Mouse (Mus musculus) WW6 (cell line): ENCODE measurements around the gene Olig3.

Experiments used
- DNase-seq: peaks from one replicate; pipeline ENCODE4 v3.0.0-alpha.2; 2013; ENCODE audit warnings: low read depth, low spot score

Olig3 gene

DNA sequence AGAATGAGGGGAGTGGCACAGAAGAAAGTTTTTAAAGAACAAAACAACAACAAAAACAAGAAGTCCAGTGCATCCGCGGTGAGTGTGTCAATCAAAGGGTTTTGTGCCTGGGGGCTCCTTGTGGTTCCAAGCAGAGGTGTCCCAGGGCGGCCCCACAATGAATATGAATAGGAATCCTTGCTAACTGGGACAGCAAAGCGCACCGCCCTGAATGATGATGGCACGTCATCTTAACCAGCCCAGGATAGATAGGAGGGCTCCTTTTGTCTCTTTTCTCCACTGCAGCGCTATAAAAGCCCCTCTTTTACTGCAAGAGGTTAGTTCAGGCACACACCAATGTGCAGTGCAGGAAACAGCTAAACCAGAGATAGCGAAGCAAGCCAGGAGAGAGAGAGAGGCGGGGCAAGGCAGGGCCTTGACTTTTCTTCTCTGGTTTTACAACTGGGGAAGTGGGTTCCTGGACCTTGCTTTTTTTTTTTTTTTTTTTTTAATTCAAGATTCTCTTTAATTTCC is at the start of gene Olig3:
TSS of gene Olig3 (plus strand) at position 463 of the 513 bp plus-strand sequence.
- DNase-seq: no peak

DNA sequence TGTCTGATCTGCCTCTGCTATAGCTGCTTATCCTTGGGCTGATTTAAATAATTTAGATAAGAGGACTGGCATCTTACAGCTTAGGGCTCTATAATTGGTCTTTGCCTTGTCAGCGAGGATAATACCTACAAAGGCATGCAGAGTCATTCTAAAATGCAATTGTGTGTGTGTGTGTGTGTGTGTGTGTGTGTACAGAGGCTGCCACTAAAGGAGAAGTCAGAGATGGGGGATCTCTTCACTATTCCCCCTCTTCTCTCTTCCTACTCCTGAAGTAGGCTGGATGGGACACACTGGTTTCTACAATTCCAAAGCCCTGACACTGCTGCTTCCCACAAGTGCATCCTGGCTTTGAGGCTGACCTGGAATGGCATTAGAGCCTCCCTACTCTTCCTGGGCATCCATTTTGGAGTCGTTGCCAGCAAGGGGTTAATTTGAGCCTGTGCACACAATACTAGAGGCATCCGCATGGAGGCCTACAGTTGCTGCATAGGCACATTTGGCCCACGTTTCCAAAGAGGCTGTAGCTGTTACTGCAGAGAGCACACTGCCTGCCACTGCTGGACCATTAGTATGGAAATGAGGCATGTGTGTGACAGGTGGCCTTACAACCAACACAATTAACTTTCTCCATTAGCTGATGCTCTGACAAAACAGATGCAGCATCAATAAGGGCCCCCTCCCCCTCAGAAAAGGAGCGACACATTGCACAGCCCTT is 46.5 kb upstream of the Olig3 start:
- no peak for DNase-seq

DNA sequence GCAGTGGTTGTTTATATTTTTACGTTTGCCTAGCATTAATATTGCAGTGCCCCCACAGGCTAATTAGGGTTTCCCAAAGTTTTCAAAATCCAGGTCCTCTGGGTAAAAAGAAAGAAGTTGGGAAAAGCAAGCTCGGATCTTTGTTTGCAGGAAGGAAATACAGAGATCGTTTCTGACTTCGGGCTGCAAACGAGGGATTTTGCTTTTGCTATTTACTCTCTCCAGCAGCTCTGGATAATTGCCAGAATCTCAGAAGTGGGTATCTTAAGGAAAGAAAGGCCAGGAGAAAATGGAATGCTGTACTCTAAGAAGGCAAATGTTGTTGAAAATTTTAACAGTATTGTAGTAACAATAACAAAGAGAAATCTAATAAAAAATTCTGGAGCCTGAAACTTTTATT is 45.9 kb upstream of the Olig3 start:
- no peak for DNase-seq

DNA sequence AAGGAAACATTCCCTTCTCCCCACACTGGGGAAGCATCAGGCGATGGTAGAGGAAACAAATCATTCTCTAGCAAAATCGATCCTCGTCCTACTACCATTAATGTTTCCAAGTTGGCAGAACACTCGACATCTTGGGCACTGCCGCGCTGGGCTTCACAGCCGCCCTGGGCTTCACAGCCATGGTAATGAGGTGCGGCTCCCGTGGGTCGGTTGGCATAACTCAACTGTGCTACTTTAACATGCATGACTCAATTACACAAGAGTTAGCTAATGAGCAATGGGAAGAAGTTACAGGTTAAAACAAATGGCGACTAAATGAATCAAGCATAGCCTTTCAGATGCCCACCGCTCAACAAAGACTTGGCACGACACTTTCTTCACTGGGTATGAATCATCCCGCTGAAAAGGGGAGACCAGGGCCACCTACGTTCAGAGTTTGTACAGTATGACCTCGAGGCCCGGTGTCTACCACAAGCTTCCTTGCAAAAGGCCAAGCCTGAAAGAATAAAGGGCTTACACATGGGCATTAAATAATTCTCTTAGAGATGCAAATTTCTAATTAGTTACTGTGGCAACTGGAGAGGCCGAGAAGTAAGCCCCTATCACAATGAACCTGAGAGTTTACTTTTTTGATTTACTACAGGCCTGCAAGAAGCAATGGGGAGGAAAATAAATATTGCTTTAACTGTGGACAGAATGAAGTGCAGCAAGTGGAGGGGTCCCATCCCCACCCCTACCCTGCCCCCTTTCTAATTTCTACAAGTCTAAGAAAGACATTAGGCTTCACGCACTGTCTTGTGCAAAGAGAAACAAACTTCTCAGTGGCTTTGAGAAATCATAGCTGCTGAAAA is 38.1 kb upstream of the Olig3 start:
- no peak for DNase-seq

DNA sequence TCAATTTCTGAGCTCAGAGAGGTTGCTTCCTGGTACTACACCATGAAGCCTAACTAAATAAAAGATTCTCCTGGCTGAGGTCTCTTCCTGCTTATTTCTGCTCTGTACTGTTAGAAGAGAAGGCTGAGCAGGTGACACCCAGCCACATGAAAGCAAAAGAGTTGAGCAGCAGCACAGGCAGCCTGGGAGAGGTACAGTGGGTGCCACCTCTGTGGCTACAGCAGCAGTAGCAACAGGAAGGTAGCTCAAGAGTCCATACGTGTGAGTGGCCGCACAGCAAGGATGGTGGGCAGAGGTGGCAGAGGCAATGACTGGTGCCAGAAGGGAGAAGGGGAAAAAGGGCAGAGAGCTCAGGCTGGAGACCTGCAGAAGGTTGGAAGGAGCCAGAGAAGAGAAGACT is 34.6 kb upstream of the Olig3 start:
- no peak for DNase-seq

DNA sequence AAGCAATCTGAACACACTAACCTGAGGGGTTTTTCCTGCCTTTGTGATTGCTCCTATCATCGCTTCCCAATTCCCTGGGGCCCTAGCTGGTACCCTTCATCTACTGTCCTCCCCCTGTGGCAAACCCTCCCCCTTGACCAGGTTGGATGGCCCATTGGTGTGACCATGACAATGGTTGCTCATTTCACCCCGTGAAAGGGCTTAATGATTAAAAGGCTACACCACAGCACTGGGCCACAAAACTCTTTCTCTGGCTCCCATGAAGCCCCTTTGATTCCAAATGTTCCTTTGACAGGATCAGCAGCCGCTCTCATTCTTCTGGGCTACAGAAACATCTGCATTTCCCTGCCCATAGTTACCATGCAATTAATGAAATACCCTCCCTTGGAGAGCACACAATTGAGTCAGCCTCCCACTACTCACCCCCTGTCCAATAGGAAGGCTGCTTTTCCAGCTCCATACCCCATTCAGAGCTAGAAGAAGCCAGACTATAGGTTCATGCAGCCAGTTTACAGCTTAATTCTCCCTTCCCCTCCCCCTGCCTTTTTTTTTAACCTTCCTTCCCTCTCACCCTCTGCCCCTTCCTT is 27.0 kb upstream of the Olig3 start:
- DNase-seq: no peak

DNA sequence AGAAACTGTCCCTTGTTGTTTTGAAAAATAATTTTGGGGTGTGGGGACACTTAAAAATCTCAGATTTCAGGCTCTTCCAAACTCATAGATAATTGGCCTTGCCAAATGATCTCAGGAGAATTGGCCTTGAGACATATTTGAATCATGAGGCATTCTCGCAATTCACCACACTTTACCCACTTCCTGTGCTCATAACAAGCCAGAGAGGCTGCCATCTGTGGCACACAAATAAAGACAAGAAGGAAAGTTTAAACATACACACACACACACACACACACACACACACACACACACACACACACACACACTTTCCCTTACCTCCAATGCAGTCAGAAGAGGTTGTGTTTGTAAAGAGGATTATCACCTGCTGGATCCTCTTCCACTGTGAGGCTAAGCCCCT is 22.9 kb upstream of the Olig3 start:
- DNase-seq: no peak

DNA sequence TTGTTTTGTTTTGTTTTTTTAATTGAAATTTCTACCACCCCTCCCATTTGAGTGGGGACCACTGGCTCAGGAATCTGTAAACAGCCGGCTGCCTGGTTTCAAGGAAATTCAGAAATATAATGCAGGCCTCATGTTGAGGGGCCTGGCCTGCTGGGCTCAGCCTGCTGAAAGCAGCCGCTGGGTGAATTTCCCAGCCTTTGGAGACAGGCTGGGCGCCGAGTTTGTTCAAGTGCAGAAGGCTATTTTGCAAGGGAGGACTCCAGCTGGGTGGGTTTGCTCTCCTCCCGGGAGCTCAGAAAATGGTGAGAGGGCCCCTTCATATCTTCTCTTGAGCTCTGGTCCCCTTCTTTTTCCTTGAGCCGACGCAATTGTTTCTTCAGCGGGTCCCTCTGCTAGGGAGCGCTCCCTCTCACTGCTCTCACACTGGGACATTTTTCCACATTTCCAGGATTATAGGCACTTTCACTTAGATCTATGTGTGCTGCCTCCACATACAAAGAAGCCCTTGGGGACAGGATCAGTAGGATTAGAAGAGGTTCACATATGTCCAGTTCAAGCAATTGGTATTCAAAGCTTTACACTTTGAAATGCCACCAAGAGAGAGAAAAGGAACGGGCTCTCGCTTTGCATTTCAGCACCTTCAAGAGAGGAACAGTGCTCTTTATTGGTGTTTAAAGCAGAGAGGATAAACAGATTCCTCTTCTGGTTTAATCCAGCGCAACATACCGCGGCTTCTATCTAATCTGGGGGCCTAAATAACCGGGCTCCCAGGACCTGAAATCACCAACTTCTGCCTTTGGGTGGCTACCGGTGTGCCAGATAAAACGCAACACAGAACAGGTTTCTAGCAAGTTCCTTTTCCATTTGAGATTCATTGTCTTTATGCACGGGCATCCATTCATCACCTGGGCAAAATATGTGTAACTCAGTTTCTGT is 17.4 kb upstream of the Olig3 start:
- DNase-seq: no peak

DNA sequence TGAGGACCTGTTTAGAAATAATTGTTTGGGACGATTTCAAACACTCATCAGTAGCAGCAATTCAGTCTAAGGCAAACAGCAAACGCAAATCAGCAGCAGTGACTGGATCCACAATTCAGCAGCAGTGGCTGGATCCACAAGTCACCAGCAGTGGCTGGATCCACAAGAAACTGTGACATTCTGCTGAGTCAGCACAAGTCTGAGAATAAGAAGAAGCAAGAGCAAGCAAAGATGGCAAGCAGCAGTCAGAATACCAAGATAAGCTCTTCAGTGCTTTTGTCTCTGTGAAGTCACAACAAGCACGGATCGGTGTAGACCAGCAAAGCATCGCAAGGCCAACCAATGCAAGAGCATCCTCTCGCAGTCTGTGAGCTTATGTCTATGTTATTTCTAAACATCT is 12.3 kb upstream of the Olig3 start:
- no peak for DNase-seq

DNA sequence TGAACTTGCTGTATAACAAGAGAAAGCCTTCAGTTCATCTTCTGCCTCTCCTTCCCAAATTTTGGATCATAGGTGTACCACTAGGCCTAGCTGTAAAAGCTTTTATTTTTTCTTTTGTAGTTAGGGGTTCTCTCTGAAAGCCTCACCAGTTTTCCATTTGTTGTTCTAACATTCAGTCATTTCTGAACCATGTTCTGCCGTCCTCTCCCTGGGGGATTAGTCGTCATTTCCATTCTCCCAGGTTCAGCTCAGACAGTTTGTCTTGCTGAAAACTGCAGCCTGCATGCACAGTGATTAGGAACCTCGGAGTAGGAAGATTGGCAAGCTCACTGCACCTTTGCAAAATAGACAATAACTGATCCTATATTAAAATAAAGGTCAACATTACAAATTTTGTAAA is 7.0 kb upstream of the Olig3 start:
- DNase-seq: no peak

DNA sequence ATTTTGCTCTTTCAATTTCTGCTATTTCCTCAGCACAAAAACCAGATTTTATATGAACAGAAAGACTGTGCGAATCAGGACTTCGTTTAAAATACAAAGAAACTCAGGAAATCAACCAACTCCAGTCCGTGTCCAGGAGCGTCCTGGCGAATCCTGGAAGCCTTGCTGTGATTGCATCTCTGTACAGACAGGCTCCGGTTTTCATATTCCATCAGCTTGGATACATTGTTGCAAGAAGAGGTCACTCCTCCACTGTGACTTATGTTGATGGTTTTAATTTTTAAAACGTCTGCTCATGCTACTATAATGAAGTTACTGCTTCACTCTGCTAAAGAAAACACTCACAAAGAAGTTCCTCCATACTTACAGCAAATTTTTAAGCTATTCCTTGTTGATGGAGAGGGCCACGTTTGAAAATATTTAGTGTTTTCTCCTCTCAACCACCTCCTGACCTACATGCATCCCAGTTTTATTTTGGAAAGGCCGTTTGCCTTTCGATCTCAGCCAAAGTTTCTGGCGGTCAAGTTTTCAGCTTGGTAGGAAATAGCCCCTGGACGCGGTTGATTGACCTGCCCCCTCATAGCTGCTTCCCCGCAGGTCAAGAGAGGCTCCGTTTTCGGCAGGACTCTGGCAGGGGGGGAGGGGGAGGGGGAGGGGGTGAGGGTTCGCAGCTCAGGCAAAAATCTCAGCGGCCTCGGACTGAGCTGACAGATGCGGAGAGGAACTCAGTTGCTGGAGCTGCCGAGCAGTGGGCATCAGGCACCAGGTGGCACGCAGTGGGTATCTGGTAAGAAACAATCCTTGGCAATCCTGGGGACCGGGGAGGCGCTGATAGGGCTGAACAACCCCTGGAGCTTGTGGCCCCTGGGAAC is 4.1 kb upstream of the Olig3 start:
- no peak for DNase-seq

DNA sequence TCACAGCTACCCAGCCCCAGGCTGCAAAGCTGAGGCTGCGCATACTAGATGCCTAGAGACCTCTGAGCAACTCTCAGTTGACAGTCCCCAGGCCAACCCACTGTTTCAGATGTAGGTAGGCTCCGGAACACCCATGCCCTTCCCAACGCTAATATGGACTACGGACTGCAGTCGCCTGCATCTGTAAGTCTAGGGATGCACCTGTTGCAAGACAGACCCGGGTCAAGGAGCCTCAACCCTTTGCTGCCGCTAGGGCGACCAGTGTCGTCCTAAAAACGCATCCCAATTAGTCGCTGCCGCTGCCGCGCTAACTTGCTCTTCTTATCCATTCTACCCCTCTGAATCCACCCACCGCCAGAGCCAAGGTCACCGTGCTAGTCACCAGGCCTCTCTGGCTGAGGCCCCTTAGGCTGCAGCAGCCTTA is 3.4 kb upstream of the Olig3 start:
- DNase-seq: no peak

DNA sequence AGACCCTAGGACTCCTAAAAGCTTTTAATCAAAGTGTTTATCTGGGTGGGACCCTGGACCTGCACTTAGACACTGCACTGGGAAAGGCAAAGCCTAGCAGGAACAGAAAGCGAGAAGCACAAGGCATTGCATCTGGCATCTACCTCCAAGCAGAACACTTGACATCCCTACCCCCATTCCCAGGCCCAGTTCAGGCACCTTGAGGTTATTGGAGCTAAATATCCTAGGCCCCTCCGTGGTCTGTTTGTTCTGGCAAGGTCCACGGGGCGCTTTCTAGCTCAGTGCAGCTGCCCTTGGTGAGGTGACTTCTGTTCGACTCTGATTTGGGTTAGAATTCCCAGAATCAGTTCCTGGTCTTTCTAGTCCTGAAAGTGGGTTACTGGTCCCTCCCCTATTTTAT is 2.7 kb upstream of the Olig3 start:
- no peak for DNase-seq

DNA sequence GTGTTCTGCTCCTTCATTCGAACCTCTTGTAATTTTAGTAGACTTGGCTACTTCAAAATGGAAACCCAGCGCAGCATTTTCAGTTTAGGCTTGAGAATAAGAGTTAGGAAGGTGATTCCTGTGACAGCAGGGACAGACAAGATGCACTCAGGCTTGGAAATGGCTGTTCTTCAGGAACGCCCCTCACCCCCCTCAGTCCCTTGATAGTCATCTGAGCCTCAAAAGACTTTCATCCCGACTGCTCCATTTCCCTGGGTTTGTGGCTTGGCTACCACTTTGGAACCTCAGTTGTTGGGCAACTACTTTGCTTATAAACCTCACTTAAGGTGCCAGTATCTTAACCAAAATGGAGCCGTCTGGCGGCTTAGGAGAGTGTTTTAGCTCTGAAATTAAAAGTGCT is 2.2 kb upstream of the Olig3 start:
- no peak for DNase-seq

DNA sequence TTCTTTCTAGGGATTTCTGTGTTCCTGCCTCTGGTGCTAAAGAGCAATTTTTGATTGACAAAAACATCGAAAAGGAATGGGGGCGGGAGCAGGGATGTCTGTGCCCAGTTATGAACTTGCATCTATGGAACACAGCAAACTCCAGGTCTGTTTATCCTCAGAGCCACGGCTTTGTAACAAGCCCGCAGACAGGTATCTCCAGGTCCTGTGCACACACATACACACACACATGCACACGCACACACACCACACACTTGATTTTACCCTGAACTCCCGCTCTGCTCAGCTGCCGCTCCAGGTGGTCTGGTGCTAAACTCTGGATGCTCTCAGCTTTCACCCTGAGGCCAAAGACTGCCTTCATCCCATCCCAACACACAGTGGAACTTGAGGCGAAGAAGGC is 1.3 kb upstream of the Olig3 start:
- no peak for DNase-seq

DNA sequence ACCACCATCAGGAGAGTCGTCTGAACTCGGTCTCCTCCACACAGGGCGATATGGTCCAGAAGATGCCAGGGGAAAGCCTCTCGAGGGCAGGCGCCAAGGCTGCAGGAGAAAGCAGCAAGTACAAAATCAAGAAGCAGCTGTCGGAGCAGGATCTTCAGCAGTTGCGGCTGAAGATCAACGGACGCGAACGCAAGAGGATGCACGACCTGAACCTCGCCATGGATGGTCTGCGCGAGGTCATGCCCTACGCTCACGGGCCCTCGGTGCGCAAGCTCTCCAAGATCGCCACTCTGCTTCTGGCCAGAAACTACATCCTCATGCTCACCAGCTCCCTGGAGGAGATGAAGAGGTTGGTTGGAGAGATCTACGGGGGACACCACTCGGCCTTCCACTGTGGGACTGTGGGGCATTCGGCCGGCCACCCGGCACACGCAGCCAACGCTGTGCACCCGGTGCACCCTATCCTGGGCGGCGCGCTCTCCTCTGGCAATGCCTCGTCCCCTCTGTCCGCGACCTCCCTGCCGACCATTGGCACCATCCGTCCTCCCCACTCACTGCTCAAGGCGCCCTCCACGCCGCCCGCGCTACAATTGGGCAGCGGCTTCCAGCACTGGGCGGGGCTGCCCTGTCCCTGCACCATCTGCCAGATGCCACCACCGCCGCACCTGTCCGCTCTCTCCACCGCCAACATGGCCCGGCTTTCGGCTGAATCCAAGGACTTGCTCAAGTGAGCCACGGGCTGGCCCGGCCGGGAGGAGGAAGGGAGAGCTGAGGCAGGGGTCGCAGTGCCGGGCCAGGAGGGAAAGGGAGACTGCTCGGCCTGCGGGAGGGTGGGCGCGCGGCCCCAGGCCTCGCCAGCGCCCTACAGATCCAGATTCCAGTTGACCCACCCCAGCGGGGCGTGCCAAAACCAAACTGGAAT is 648 bp downstream of the Olig3 start:
- no peak for DNase-seq

DNA sequence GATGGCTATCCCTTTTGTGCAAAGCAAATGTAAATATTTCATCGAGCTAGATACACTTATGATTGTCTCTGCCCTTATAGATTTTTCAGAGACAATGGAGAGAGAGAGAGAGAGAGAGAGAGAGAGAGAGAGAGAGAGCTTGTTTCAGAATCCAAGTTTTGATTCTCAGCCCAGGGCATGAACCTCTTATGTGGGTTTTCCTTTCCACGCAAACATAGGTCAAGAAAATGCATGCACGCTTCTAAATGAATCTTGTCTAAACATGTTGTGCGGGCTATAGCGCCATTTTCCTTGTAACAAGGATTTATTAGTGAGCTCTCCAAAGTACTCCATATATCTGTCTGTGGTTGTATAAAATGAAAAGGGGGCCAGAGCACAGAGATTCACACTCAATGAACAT is 1.5 kb downstream of the Olig3 start:
- DNase-seq: no peak

DNA sequence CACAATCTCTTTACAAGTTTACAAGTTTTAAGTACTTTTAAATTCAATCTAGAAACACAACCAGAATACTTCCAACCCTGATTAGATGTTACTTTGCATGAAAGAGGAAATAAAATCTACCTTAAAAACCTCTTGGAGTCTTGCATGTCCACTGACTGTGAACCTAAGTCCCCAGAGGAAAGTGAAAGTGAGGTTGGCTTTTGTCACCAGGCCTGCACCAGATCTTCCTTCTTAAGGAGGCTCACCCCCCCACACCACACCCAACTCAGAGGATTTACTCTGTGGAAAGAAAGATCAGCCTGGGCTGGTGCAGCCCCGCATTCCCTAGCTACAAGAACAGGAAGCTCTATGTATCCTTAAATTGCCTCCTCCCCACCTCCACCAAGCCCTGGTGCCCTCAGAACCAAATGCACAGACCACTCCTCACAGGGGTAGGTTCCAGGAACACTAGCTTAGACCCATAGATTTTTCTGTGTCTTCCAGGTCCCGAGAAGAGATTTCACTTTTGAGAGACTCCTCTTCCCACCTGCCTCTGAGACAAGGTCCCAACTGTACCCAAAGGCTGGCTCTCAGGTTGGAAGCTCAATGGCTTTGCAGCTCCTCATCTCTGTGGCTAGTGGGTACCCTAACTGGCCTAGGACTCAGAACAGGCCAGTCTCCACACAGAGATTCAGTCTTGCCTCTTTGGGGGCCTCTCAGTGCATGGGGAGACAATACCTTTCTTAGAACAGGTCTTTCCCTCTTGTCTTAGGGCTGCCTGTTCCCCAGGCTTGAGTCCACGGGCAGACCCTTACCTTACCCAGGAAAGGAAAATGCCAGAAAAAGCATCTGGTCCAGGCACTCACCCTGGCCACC is 4.3 kb downstream of the Olig3 start:
- DNase-seq: no peak
